Mouse (Mus musculus): Measurements from ENCODE around the gene Mpz.
"Not testable (repeated sequence)": the region's sequence is repeated elsewhere in the genome, so short reads cannot be mapped to it uniquely, and the experiment has no call there.

Gene Mpz

DNA sequence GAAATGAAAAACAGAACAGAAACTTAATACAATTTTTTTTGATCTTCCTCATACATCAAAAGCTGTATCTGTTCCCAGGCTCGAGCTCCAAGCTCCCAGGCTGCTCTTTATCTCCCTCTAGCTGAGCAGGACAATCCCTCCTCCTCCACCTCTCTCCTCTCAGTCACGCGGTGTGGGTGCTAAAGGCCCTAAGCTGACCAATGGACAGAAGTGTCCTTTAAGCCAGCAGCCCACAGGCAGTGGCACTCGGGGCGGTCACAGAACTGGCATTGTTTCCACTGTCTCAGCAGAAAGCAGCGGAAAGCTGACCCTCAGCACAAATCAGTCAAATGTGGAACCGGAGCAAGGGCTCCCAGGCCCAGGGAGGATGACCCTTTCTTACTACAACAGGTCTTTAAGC, 21.3 kb upstream of the Mpz start:
- DNase-seq (ENCODE audit: low spot score): peak; percentile 8

DNA sequence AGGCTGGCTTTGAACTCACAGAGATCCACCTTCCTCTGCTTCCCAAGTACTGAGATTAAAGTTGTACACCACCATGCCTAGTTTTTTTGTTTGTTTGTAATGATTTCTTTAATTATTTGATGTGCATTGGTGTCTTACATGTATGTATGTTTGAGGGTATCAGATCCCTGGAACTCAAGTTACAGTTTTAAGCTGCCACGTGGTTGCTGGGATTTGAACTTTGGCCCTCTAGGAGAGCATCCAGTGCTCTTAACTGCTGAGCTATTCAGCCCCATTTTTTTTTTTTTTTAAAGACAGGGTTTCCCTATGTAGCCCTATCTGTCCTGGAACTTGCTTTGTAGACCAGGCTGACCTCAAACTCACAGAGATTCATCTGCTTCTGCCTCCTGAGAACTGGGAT, 19.5 kb upstream of the Mpz start:
- no peak for DNase-seq (ENCODE audit: low spot score)

DNA sequence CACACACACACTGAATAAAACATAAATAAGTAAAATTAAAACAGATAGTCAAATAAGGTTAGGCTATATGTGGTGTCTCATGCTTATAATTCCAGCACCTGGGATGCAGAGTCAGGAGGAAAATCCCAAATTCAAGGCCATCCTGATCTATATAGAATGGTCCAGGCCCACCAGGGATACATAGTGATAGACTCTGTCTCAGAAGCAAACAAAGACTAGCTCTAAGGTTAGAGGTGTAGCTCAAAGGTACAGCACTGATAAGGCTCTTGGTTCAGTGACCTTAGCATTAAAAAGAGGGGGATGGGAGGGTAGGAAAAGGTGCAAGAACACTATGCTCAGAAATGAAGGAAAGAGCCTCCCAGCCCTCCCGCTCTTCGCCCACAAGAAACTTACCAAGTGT, 14.9 kb upstream of the Mpz start:
- no peak for DNase-seq (ENCODE audit: low spot score)

DNA sequence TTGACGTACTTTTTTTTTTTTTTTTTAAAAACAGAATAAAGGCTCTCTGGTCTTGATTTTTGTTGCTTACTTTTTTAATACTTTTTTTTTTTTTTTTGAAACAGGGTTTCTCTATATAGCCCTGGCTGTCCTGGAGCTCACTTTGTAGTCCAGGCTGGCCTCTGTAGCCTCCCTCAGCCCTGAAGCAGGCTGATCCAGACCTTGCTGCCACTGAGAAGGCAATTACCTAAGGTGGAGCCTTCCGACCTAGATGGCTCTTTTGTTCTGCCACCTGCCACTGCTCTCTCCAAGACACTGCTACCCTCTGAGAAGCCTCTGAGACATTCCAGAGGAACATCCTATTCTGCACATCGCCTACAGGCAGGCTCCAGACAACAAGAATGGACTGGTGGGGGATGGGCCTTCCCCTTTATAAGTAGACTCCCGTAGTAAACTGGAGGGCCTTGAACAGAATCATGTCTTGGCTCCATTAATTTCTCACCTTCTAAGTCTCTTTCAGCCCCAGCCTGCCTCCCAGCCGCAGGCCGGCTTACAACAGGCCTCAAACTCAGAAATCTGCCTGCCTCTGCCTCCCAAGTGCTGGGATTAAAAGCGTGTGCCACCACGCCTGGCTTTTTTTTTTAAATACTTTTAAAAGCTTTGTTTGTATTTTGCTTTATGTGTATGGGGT, 12.9 kb upstream of the Mpz start:
- DNase-seq (ENCODE audit: low spot score): not testable (repeated sequence)

DNA sequence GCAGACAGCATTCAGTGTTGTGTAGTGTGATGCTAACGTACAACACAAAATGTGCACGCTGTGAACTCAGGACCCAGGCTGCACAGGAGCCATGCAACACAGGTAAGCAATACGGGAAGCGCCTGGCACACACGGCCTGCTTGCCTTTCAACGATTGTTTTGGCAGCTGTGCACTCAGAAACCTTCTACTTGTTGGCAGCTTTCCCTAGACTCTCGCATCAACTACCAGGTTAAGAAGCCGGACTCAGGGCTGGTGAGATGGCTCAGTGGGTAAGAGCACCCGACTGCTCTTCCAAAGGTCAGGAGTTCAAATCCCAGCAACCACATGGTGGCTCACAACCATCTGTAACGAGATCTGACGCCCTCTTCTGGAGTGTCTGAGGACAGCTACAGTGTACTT, 7.5 kb upstream of the Mpz start:
- not testable (repeated sequence) for DNase-seq (ENCODE audit: low spot score)

DNA sequence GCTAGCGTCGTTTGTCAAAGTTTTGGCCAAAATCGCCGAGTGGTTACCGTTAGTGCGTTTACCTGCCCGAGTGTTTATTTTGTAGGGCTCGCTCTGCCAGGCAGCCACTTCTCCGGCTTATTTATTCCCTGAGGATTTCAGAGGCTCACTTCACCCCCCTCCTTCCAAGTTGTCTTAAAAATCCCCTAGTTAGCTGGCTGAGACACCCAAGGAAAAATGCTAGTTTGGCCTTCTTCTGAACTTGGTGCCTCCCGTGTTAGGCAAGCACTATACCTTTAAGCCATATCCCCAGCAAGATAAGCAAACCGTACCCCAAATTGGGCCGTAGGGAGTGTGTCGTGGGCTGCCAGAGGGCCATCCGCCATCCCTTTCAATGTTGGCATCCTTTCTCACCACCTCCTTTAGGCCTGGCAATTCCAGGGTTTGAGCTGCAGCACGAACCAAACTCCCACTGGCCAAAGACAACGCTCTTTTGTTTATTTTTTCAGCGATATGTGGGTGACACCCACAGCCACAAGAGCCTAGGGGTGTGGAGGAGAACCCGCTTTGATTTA, 404 bp downstream of the Mpz start:
- no peak for DNase-seq (ENCODE audit: low spot score)

DNA sequence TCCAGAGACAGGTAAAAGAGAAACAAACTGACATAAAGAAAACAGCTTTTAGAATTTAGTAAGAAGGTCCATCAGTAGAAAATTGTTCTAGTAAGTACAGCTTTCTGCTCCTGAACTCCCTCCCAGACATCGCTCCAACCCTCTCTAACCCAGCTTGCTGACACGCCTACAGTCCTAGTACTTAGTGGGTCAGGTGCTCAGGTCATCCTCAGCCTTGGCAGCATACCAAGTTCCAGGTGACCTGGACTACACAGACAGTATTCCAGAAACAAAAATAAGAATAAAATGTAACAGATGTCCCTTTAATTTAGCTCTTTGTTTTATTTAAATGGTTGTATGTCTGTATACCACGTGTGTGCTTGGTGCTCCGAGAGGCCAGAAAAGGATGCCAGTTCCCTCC, 1.5 kb downstream of the Mpz start:
- DNase-seq (ENCODE audit: low spot score): no peak

DNA sequence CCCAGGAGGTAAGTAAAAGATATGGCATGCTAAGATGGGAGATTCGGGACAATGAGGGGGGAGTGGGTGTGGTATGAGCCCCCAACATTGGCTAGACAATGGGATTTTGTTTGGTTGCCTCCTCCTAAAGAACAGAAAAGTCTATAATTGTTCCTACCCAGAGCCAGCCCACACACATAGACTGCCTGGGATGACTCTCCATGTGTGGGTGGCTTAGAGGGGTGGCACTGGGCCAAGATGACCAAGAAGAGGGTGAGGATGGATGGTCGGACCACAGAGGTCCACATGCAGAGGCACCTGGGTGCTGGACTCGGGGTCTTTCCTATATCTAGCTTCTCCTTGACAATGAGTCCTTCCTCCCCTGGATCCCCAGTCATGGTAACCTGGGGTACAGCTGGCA, 6.1 kb downstream of the Mpz start:
- DNase-seq (ENCODE audit: low spot score): no peak

DNA sequence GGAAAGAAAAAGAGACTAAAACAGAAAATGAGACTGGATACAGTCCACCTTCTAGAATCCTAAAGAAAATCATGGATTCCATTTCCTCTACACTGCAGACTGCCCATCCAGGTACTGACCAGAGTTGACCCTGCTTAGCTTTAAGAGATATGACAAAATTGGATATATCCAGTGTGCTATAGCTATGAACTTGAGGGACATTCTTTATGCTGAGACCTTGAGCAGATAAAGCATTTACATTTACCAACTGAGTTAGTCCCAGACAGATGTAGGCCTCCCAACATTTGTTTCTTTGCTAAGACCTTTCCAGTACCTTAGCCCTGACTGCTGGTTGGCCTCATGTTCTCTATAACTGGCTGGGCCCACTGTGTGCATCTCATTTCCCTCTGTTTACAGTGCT, 7.5 kb downstream of the Mpz start:
- no peak for DNase-seq (ENCODE audit: low spot score)

DNA sequence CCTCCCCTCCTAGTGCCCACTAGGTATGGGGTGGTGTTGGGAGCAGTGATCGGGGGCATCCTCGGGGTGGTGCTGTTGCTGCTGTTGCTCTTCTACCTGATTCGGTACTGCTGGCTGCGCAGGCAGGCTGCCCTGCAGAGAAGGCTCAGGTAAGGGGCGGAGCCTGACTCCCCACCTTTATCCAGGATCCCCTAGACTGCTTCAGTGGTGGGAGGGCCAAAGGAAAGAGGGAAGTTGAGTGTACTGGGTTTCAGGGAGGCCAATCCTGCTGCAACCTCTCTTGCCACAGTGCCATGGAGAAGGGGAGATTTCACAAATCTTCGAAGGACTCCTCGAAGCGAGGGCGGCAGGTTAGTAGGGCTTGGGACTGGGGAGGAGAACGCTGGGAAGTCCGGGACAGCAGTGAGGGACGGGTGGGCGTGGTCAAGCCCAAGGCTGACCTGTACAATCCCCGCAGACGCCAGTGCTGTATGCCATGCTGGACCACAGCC, 9.0 kb downstream of the Mpz start:
- peak; percentile 7 for DNase-seq (ENCODE audit: low spot score)

DNA sequence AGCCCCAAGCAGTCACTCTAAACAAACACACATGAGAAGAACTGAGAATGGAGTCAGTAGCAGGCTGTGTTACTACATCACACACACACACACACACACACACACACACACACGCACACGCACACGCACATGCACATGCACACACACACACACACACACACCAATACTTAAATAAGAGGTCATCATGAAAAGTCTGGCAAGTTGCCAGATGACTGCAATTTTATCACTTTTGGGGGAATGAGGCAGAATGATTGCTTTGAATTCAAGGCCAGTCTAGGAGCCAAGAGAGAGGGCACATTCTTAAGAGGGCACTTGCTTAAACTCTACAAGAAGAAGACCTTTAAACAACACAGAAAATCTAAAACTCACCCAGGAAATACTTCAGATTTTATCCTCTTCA, 12.0 kb downstream of the Mpz start:
- no peak for DNase-seq (ENCODE audit: low spot score)

DNA sequence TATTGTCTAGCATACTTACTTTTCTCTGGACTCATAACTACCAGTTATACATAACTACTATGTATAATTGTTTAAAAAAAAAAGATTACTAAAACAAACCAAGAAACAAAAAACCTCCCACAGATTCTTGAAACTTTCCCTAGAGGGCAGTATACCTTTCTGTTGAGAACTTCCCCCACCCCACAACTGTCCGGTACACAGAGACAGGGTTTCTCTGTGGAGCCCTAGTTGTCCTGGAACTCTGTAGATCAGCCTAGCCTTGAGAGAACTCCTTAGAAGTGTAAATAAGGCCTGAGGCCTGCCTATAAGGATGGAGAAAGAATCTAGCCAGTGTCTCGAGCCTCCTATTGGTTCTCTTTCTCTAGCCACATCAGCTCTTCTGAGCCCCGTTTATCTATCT, 13.7 kb downstream of the Mpz start:
- DNase-seq (ENCODE audit: low spot score): no peak

DNA sequence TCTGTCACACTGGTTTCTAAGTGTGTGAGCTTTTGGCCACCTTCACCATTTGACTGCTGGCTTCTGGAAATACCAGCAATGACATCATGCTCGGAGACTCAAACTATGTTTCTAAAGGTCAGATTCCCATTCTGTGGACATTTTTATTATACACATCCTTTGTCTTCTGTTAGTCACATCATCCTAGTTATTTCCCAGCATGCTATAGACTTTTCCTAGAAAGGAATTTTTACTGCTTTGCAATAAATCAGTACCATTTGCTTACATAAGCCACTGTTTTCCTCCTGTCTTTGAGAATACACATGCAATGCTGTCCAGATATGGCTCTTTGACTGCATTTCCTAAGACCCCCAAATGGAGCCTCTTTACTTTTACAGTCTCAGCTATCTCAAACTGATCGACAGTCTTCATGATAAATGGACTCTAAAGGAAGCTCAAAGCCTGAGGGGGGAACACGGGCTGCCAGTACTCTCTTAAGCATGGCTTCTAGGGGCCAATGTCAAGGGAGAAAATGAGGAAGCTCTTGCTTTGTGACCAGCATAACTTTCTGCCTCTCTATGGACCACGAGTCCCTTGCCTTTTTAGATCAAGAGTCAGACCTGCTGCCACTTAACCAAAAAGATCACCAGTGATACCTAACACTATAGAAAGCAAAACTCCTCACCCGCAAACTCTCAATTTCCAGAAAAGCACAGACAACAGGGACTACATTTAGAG, 15.3 kb downstream of the Mpz start:
- DNase-seq (ENCODE audit: low spot score): no peak

DNA sequence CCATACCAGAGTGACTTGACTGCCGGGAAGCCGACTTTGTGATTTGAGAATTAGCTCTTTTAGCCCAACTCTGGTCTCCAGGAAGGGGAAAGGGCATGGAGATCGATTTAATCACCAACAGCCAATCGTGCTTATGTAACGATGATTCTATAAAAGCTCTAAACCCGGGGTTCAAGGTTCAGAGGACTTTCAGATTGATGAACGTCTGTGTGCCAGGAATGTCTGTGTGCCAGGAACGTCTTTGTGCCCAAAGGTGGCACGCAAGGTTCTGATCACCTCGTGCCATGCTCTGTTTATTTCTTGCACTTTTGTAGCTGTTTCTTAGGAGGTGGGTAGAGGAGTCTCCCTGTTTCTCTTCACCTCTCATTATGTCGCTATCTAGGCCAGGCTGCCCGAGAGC, 18.4 kb downstream of the Mpz start:
- no peak for DNase-seq (ENCODE audit: low spot score)

DNA sequence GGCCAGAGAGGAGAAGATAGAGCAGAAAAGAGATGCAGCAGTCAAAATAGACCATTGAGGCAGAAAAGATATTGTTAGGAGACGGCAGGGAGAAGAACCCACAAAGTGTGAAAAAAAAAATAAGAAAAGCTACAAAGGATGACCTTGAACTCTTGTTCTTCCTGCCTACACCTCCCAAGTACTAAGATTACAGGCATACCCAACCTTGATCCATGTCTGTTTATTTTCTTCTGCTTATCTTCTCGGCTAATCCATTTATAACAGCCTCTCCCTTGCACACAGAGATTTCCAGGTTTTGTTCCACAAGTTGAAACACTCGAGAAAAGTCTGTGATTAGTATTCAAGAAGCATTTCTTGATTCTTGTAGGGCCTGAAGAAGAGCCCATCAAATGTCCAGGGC, 19.4 kb downstream of the Mpz start:
- DNase-seq (ENCODE audit: low spot score): no peak

DNA sequence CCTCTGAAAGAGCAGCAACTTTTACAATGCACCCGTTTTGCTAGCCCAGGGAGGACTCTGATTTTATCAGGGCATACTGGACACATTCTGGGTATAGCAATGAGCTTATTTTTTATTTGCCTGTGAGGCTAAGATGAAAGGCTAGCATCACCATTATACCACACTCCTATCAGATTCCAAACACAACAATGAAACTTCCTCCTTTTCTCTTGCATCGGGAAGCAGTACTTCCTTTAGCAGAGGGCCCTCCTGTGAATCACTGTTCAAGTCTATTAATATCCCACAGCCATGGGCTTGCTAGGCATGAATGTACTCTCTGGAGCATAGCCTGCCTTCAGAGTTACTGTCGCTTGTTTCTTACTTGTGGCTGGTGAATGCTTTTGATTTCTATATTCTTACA, 20.6 kb downstream of the Mpz start:
- DNase-seq (ENCODE audit: low spot score): no peak

DNA sequence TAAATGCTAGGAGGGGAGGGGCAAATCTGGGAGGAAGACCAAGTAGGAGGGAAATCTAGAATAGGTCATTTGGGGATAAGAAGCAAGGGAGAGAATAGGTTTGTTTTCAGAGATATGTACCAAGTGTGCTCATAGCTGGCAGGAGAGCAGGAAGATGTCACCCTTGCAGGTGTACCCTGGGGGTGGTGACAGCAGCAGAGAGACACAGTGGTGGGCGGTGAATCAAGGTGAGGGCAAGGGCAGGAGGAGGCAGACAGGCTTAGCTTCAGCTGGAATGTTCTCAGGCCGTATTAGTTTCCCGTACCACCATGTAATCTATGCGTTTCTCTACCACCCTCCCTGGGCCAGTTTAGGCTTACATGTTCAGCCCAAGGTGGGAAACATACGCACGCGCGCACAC, 22.3 kb downstream of the Mpz start:
- DNase-seq (ENCODE audit: low spot score): no peak

DNA sequence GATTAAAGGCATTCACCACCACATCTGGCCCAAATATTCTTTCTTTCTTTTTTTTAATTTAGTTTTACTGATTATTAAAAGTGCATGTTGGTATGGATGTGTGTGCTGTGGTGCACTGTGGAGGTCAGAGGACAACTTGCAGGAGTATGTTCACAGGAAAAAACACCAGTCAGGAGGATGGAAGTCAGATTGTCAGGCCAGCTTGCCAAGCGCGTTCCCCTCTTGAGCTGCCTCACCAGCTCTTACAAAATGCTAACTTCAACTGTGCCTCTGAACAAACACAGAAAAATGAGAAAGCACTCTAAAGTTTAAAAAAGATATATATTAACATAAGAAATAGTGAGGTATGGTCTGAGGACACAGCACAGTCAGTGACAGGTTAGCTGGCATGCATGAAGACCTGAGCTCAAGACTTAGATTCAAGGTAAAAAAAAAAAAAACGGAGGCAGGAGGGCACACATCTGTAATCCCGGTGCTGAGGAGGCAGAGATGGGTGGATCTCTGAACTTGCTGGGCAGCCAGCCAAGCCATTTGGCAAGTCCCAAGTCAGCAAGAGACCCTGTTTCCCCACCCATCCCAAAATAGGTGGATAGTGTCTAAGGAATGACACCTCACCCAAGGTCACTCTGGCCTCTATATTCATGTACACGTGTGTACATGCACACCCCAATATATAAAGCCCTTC, 29.1 kb downstream of the Mpz start:
- no peak for DNase-seq (ENCODE audit: low spot score)

DNA sequence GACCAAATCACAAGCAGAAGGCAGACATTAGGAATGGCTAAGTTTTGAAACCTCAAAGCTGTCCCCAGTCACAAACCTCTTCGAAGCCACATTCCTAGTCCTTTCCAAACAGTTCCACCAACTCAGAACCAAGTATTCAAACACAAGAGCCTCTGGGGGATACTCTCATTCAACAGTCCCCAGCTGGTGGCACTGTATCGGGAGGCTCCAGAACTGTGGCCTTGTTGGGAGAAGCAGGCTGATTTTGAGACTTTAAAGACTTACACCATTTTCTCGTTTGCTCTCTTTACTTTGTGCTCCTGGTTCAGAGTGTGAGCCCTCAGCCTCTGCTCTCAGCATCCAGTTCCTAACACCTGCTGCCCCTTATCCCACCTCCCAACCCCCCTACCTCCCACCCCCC, 32.5 kb downstream of the Mpz start:
- no peak for DNase-seq (ENCODE audit: low spot score)

DNA sequence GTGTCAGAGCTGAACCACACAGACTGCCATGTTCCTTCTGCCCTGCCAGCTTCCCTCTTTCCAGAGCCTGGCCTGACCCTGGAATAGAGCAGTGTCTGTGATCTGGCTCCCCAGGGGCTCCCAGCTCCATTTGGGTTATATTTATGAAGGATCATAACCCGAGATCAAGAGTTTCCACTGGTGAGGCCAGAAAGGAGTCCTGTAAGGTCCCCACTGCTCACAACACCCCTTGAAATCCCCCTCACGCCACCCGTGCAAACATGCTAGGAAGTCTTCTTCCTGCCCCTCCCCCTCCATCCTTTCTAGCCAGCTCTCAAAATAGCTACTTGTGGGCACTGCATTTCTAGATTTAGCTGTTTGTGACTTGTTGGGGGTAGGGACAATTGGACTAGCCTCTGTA, 33.1 kb downstream of the Mpz start:
- DNase-seq (ENCODE audit: low spot score): no peak

DNA sequence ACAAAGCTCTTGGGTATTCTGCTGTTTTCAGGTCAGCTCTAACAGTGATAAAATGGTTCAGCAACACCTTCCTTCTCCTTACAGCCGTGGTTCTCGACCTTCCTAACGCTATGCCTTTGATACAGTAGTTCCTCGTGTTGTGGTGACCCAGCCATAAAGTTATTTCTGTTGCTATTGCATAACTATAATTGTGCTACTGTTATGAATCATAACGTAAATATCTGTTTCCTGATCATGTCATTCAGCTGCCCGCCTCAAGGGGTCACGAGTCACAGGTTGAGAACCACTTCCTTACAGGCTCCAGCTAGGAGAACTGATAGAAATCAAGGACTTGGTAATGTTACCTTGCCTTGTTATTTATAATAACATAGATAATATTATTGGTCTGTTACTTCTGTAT, 33.8 kb downstream of the Mpz start:
- peak; percentile 81 for DNase-seq (ENCODE audit: low spot score)

DNA sequence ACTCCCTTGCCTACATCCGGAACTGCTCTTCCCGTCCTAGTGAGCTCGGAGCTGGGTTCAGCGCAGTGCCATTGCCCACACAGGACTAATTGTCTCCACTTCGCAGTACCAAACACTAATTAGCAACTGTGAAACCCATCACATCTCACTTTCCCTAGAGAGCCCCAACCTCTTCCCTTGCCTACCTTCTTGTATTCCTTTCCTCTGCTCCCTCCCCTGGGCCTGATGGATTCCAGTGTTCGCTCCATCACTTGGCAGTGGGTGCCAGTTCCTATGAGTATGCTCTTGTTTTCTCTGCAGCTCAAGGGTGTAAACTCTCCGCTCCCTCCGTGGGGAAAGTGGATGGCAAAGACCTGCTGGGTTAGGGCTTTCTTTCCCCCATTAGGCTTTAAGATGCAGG, 35.1 kb downstream of the Mpz start:
- DNase-seq (ENCODE audit: low spot score): no peak

Measured in urinary bladder, postnatal 14 days (tissue).